Mouse (Mus musculus) liver, embryonic 15.5 days (tissue): ENCODE data around the gene Lars2. TPM values are rescaled to one million over a fixed set of nuclear protein-coding genes. Genes with fewer than 3 reads are reported as not detected.
"Not testable (repeated sequence)": the region's sequence is repeated elsewhere in the genome, so short reads cannot be mapped to it uniquely, and the experiment has no call there.

Experiments used
- ATAC-seq: fragments of 200-750 bp; cut with Nextera tagmentation; 2 replicates; pipeline ENCODE4 v1.8.0; 2017; ENCODE audit warnings: moderate number of reproducible peaks, mild to moderate bottlenecking, moderate library complexity; ENCODE audit not compliant: insufficient read depth
- H3K27ac ChIP-seq: fragments of 300-500 bp; sonication (generic); replicated peaks from 2 replicates; pipeline ENCODE4 v1.5.1; 2015; ENCODE audit warnings: mild to moderate bottlenecking, inconsistent platforms
- H3K27me3 ChIP-seq: fragments of 300-500 bp; sonication (generic); 2 replicates; pipeline ENCODE4 v1.6.1; 2015; ENCODE audit warnings: mild to moderate bottlenecking, inconsistent platforms
- H3K36me3 ChIP-seq: fragments of 300-500 bp; sonication (generic); replicated peaks from 2 replicates; pipeline ENCODE4 v1.6.1; 2015; ENCODE audit warnings: moderate library complexity, mild to moderate bottlenecking, inconsistent platforms
- H3K4me1 ChIP-seq: fragments of 300-500 bp; sonication (generic); replicated peaks from 2 replicates; pipeline ENCODE4 v1.6.1; 2015; ENCODE audit warnings: inconsistent platforms
- H3K4me2 ChIP-seq: fragments of 300-500 bp; sonication (generic); 2 replicates; pipeline ENCODE4 v1.6.1; 2015; ENCODE audit warnings: moderate library complexity, mild to moderate bottlenecking, inconsistent platforms
- H3K4me3 ChIP-seq: fragments of 300-500 bp; sonication (generic); replicated peaks from 2 replicates; pipeline ENCODE4 v1.5.1; 2015; ENCODE audit warnings: mild to moderate bottlenecking, inconsistent platforms
- H3K9ac ChIP-seq: fragments of 300-500 bp; sonication (generic); 2 replicates; pipeline ENCODE4 v1.6.1; 2015; ENCODE audit warnings: moderate library complexity, mild to moderate bottlenecking, inconsistent platforms
- H3K9me3 ChIP-seq: fragments of 300-500 bp; sonication (generic); replicated peaks from 2 replicates; pipeline ENCODE4 v1.6.1; 2016; ENCODE audit warnings: inconsistent platforms
- WGBS: fragments of 180-500 bp; shearing (Covaris S2); methylation state at CpG from one replicate; pipeline ENCODE4 v1.1.7; 2015; ENCODE audit warnings: mixed read lengths; ENCODE audit not compliant: insufficient replicate concordance; 5-methylcytosine and 5-hydroxymethylcytosine counted together
- polyA plus RNA-seq: library from polyadenylated mRNA; unstranded; fragments of >200 nt; fragmentation: Nextera tagmentation; extraction: Ambion mirVana; gene quantifications from 2 replicates; pipeline ENCODE4 v1.2.1, GENCODE M21; 2015

Lars2 gene
- polyA plus RNA-seq, 1 experiment from 2014 or later: 577 TPM

DNA sequence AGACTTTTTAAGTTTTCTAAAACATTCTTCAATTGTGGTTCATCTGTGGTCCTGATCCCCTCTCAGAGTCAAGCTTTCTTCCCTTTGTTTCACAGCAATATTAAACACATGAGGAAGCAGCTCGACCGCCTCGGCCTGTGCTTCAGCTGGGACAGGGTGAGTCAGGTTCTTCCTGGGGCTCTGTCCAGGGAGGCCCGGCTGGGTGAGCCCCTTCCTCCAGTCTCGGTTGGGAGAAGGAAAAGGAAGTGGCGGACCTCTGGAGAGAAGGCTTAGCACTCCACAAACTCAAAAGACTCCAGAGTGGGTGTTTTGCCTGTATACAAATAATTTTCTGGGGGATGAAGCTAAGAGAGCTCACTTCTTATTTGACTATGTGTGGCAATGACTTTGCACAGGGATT, 28.1 kb downstream of the Lars2 start:
- H3K27me3 ChIP-seq: no peaks in the 10 kb centered on the region
- ATAC-seq: no peak
- peaks cover 5% of the 10 kb centered on the region; the same call in 1 of the 2 replicates for H3K36me3 ChIP-seq
- H3K27ac ChIP-seq: no peak overlapping the region
- no peak overlapping the region for H3K4me3 ChIP-seq
- WGBS: 42% methylated on average over 6 of the region's 6 CpGs
- H3K9ac ChIP-seq: no peak overlapping the region
- H3K4me1 ChIP-seq: no peaks in the 10 kb centered on the region
- no peaks in the 10 kb centered on the region for H3K9me3 ChIP-seq
- no peak overlapping the region for H3K4me2 ChIP-seq

DNA sequence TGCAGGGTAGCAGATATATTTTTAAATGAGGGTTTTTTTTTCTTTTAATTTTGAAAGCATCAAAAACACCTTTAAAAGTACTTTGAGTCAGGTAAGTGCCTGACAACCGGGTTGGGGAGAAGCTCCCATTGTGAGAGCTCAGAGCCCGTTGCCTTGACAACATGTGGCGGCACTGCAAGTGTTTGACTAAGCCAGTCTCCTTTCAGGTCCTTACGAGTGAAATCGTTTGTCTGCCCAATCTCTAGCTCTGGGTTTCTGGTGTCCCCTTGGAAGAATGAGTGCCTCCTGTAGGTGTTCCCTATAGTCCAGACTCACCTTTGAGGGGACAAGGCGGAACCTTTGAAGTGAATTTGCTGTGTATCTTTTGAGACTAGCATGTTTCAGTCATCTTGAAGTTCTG, 31.0 kb downstream of the Lars2 start:
- ATAC-seq: no peak
- no peaks in the 10 kb centered on the region for H3K27me3 ChIP-seq
- H3K9me3 ChIP-seq: no peaks in the 10 kb centered on the region
- H3K4me3 ChIP-seq: no peak overlapping the region
- no peak overlapping the region for H3K9ac ChIP-seq
- no peaks in the 10 kb centered on the region for H3K4me1 ChIP-seq
- H3K27ac ChIP-seq: no peak overlapping the region
- H3K4me2 ChIP-seq: no peak overlapping the region
- WGBS: 60% methylated on average over 6 of the region's 6 CpGs
- peaks cover 2% of the 10 kb centered on the region; the same call in 1 of the 2 replicates for H3K36me3 ChIP-seq

DNA sequence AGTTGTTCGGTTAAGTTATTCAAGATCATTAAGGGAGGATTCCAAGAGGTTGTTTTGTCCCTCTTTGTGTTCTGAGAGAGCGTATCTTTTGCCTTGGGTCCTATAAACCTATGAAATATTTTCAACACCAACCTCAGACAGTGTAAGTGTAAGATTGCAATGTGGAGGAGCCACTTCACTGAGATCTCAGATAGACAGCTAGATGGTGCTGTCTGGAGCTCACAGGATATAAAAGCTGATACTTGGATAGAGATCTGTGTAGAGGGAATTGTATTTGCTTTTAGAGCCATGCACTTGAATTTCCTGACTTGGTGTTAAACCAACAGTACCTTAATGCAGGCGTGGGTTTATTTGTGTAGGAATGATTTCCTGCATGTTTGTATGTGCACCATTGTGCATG, 35.5 kb downstream of the Lars2 start:
- no peaks in the 10 kb centered on the region for H3K4me1 ChIP-seq
- H3K27me3 ChIP-seq: no peaks in the 10 kb centered on the region
- WGBS: 69% methylated on average over 3 of the region's 3 CpGs
- H3K27ac ChIP-seq: no peak overlapping the region
- ATAC-seq: no peak
- H3K9ac ChIP-seq: no peak overlapping the region
- no peaks in the 10 kb centered on the region for H3K36me3 ChIP-seq
- no peak overlapping the region for H3K4me2 ChIP-seq
- H3K4me3 ChIP-seq: no peak overlapping the region
- no peaks in the 10 kb centered on the region for H3K9me3 ChIP-seq

DNA sequence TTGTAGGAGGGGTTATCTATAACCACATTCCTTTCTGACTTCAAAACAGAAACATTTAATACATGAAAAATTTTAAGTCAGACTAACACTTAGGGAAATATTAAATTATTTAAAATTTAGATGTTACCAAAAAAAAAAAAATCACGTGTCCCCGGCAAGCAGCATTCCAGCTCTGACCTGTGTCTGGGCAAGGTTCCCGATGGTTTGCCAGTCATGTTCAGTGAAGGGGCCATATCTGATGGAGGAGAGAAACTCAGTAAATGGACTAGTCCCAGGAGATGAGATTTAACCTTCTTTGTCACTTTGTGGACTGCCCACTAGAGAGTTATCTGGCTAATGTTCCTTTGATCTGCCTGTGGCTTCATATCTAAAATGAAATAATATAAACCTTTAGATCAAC, 36.3 kb downstream of the Lars2 start:
- Histone ChIP-seq H3K27ac (no peak overlapping the region), H3K9ac (no peak overlapping the region), H3K9me3 (no peaks in the 10 kb centered on the region), H3K27me3 (no peaks in the 10 kb centered on the region), H3K36me3 (no peaks in the 10 kb centered on the region), H3K4me2 (no peak overlapping the region), H3K4me3 (no peak overlapping the region), H3K4me1 (no peaks in the 10 kb centered on the region)
- no peak for ATAC-seq
- WGBS: 73% methylated on average over 3 of the region's 3 CpGs

DNA sequence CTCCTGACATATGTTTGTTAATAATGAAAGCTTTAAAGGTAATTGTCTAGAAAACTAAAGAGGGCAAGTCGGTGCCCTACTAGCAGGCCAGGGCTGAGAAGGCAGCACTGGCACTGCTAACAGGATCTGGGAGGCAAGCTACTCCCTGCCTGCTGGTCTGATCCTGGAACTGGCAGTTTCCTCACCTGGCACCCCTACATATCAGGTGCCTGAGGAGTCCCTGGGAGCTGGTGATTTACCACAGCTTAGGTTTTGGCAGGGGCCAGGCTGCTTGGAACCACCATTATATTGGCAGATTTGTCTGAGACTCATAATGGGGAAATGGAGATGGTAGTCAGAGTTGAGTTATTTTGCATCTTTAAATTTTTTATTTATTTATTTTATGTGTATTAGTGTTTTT, 38.5 kb downstream of the Lars2 start:
- no peaks in the 10 kb centered on the region; the same call in 1 of the 2 replicates for H3K36me3 ChIP-seq
- no peak for ATAC-seq
- H3K4me2 ChIP-seq: no peak overlapping the region
- H3K27ac ChIP-seq: no peak overlapping the region
- no peak overlapping the region for H3K9ac ChIP-seq
- H3K4me3 ChIP-seq: no peak overlapping the region
- H3K4me1 ChIP-seq: no peaks in the 10 kb centered on the region
- no peaks in the 10 kb centered on the region for H3K27me3 ChIP-seq
- 83% methylated on average over 1 of the region's 1 CpGs for WGBS
- no peaks in the 10 kb centered on the region for H3K9me3 ChIP-seq

DNA sequence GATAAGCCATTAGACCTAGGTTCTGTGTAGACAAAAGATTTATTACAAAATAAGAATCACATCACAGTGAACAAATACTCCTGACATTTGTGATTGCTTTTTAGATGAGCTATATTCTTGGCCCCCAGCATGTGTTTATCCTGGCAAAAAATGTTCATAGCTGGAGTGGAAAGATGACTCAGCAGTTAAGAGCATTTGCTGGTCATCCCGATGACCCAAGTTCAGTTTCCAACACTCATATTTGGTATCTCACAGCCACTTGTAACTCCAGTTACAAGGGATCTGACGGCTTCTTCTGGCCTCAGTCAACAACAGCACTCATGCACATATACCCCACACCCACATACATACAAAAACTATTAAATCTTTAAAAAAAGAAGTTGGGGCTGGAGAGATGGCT, 42.0 kb downstream of the Lars2 start:
- no peak for ATAC-seq
- no peak overlapping the region for H3K27ac ChIP-seq
- H3K9ac ChIP-seq: no peak overlapping the region
- H3K4me2 ChIP-seq: no peak overlapping the region
- H3K27me3 ChIP-seq: no peaks in the 10 kb centered on the region
- no peaks in the 10 kb centered on the region for H3K9me3 ChIP-seq
- H3K4me1 ChIP-seq: no peaks in the 10 kb centered on the region
- whole genome bisulfite sequencing: 79% methylated on average over 2 of the region's 2 CpGs
- H3K4me3 ChIP-seq: no peak overlapping the region
- peaks cover 26% of the 10 kb centered on the region; the same call in 1 of the 2 replicates for H3K36me3 ChIP-seq

DNA sequence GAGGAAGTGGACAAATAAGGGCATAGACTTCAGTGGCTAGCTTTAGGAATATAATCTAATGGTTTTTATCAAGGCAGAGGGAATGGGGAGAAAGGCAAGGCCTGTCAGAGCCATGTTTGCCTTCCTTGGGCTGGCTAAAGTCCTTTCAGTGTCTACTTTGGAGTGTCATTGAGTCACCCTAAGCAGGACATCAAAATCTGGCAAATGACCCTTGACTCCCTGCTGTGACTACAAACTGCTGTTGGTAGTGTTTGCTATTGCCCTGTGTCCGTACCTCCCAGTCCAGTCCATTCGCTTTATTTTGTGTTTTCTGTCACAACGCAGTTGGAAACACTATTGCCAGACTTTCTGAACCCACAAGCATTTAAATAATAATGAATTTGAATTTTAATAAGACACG, 63.1 kb downstream of the Lars2 start:
- H3K4me3 ChIP-seq: no peak overlapping the region
- H3K9ac ChIP-seq: no peak overlapping the region
- no peak overlapping the region for H3K4me2 ChIP-seq
- H3K9me3 ChIP-seq: no peaks in the 10 kb centered on the region
- H3K4me1 ChIP-seq: peaks cover 10% of the 10 kb centered on the region; the same call in 1 of the 2 replicates
- H3K36me3 ChIP-seq: 0 out of 2 replicates have a peak, but pooled peaks cover 5% of the 10 kb centered on the region
- WGBS: 69% methylated on average over 4 of the region's 4 CpGs
- no peaks in the 10 kb centered on the region for H3K27me3 ChIP-seq
- H3K27ac ChIP-seq: no peak overlapping the region; the same call in 1 of the 2 replicates
- ATAC-seq: peak; percentile 67

DNA sequence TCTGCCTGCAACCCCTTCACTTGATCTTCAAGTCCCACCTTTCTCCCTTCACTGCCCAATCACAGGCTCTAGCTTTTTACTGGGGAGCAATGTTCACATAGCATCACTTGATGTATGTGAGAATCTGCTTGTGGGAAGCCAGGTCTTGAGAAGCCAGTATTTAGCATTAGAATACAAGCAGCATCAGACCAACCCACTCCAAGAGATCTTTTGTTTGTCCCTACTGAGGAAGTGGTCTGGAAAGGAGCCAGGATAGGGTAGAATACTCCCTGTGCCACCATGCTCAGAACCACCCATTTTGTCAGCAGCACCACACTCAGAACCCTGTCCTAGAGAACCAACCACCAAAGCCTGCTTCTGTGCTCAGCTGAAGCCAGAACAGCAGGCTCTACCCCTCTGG, 64.2 kb downstream of the Lars2 start:
- Histone ChIP-seq H3K9ac (no peak overlapping the region), H3K27ac (no peak overlapping the region), H3K9me3 (no peaks in the 10 kb centered on the region), H3K36me3 (peaks cover 6% of the 10 kb centered on the region), H3K4me2 (no peak overlapping the region), H3K4me3 (no peak overlapping the region), H3K27me3 (no peaks in the 10 kb centered on the region), H3K4me1 (peaks cover 10% of the 10 kb centered on the region; the same call in 1 of the 2 replicates)
- ATAC-seq: no peak

DNA sequence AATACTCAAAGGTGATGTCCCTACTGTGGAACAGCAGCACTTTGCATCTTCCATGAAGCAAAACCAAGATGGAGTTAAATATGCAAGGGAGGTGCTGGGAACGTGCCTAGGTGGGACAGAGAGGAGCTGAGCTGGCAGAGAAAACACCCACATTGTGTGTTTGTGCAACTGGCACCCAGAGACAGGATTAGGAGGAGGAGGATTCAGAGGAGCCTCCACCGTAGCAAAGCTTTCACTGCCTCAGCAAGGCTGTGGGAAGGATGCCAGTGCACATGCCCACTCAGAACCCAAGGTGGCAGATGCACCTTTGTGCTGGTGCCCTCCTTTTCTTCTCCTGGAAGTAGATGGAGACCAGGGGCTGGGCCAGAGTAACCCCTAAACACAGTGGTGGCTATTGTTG, 71.5 kb downstream of the Lars2 start:
- 75% methylated on average over 2 of the region's 2 CpGs for WGBS

DNA sequence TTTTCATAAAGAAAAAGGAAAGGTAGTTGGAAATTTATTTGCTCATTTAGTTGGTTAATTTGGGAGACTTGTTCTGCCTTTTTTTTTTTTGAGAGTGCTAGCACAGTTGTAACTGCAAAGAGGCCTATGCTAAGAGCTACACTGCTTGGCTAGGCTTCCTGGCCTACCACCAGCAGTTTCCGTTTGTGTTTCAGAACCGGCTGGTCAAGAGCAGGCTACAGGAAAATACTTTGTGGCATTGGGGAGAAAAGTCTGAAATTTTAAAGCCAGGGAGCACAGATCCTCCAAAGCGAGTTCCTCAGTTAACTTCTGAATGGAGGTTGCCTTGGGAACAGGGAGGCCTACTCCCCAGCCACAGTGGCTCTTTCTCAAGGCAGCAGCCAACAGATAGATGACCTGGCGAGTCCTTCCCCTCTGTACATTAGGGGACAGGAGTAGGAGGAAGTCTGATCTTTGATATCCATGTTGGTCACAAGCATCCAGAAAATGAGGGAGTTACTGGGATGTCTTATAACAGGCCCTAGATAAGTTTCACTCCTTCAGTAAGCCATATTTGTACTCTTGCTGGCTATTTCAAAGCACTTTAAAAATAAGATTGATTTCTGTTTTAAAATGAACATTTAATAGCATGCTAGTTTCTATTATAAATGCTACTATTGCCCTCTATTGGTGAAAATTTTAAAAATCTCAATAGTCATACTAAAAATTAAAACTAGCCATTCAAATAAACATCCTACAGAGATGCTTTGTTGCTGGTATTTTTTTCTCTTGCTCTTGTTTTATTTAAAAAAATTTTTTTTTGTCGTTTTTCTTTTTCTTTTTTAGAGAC, 73.7 kb downstream of the Lars2 start:
- Histone ChIP-seq H3K4me3 (no peak overlapping the region), H3K4me2 (no peak overlapping the region), H3K9ac (no peak overlapping the region), H3K27me3 (no peaks in the 10 kb centered on the region), H3K36me3 (peaks cover 33% of the 10 kb centered on the region), H3K27ac (no peak overlapping the region), H3K9me3 (no peaks in the 10 kb centered on the region), H3K4me1 (no peaks in the 10 kb centered on the region)
- WGBS: 52% methylated on average over 5 of the region's 5 CpGs
- ATAC-seq: no peak

More for the DNA sequence above, 71.5 kb downstream of the Lars2 start:
- no peaks in the 10 kb centered on the region for H3K27me3 ChIP-seq
- no peak overlapping the region for H3K27ac ChIP-seq
- H3K4me1 ChIP-seq: 0 out of 2 replicates have a peak, but pooled peaks cover under 1% of the 10 kb centered on the region
- no peak overlapping the region for H3K4me3 ChIP-seq
- no peaks in the 10 kb centered on the region for H3K9me3 ChIP-seq
- no peak for ATAC-seq
- peaks cover 33% of the 10 kb centered on the region for H3K36me3 ChIP-seq
- no peak overlapping the region for H3K4me2 ChIP-seq
- no peak overlapping the region for H3K9ac ChIP-seq

DNA sequence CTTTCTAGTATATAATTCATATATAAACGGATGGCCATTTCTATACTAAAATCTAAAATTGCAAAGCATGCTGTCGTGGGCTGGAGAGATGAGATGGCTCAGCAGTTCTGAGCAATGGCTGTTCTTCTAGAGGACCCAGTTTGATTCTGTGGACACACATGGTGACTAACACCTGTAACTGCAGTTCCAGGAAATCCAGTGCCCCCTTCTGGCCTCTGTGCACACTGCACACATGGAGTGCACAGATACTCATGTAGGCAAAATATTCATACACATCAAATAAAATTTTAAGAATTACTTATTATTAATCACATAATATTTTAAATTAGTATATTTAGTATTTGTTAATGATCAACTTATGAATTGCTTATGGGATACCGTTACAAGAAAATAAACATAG, 80.4 kb downstream of the Lars2 start:
- 83% methylated on average over 3 of the region's 3 CpGs for WGBS
- not testable (repeated sequence) for H3K27me3 ChIP-seq, H3K36me3 ChIP-seq, H3K9ac ChIP-seq, H3K4me1 ChIP-seq, H3K4me2 ChIP-seq, H3K27ac ChIP-seq, ATAC-seq, H3K9me3 ChIP-seq, H3K4me3 ChIP-seq

DNA sequence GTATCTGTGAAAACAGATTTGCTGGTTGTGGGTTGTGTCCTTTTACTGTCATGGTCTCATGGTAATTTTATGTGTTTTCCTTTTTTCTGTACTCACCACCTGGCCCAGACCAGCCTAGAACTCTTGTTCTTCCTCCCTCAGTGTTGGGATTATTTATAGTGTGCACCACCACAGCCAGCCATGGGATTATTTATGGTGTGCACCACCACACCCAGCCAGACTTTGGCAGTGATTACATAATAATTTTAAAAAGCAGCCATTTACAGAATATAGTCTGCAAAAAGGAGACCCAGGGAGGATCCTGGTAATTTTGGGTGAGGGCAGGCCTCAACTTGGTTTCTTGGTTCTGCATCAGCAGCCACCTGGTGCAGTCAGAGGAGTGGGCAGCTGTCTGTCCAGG, 81.9 kb downstream of the Lars2 start:
- ATAC-seq: no peak
- Histone ChIP-seq H3K9ac (no peak overlapping the region), H3K36me3 (peaks cover 4% of the 10 kb centered on the region), H3K4me2 (no peak overlapping the region), H3K4me3 (no peak overlapping the region), H3K27me3 (no peaks in the 10 kb centered on the region), H3K9me3 (no peaks in the 10 kb centered on the region), H3K4me1 (no peaks in the 10 kb centered on the region), H3K27ac (no peak overlapping the region)
